Mouse (Mus musculus) C2C12 (cell line): ENCODE measurements around the gene Angptl6.

Experiments
- CEBPB ChIP-seq: IDR thresholded peaks from one replicate; pipeline ENCODE4 v1.6.1; 2011; ENCODE audit warnings: low read depth, mild to moderate bottlenecking, control low read depth, moderate library complexity
- CTCF ChIP-seq: IDR thresholded peaks from one replicate; pipeline ENCODE4 v1.5.1; 2011; ENCODE audit not compliant: control insufficient read depth, insufficient read depth, insufficient read length
- FOSL1 ChIP-seq: IDR thresholded peaks from one replicate; pipeline ENCODE4 v1.8.0; 2011; ENCODE audit warnings: mild to moderate bottlenecking, low read length; ENCODE audit not compliant: poor library complexity, insufficient read depth, severe bottlenecking
- MYOD1 ChIP-seq: IDR thresholded peaks from one replicate; pipeline ENCODE4 v1.6.1; 2011; ENCODE audit warnings: low read depth; ENCODE audit not compliant: control insufficient read depth, insufficient read length
- MYOG ChIP-seq: IDR thresholded peaks from one replicate; pipeline ENCODE4 v1.6.1; 2011; ENCODE audit not compliant: control insufficient read depth, insufficient read length; ENCODE audit errors: extremely low read depth
- USF1 ChIP-seq: IDR thresholded peaks from one replicate; pipeline ENCODE4 v1.6.1; 2011; ENCODE audit warnings: low read depth, mild to moderate bottlenecking, control low read depth, moderate library complexity

DNA sequence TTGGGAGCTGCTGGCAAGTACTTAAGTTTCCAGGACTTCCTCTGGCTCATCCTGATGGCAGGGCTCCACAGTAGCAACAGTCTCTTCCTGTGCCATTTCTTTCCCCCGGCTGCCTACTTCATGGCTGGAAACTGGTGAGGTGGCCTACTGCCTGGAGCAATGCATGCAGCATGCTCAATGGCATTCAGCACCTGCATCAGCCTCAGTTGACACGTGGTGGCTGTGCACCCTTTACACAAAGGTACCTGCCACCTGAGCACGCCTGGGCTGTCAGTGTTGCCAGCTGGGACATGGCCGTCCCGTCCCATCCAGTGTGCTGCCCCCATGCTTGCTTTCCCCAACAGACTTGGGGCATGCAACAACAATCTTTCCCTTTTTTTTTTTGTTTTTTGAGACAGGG, 13.5 kb upstream of the Angptl6 start:
- TF ChIP-seq CTCF (no peak), MYOD1 (no peak), MYOG (no peak), USF1 (no peak), CEBPB (no peak), FOSL1 (no peak)
